Mouse (Mus musculus): ENCODE data around the gene 4932414N04Rik. TPM values are rescaled to one million over a fixed set of nuclear protein-coding genes. Genes with fewer than 3 reads are reported as not detected.
"Not testable (repeated sequence)": the region's sequence is repeated elsewhere in the genome, so short reads cannot be mapped to it uniquely, and the experiment has no call there.

4932414N04Rik gene
- not detected in 2 replicates for polyA plus RNA-seq (2014; fragmentation: Nextera tagmentation; extraction: Ambion mirVana)

DNA sequence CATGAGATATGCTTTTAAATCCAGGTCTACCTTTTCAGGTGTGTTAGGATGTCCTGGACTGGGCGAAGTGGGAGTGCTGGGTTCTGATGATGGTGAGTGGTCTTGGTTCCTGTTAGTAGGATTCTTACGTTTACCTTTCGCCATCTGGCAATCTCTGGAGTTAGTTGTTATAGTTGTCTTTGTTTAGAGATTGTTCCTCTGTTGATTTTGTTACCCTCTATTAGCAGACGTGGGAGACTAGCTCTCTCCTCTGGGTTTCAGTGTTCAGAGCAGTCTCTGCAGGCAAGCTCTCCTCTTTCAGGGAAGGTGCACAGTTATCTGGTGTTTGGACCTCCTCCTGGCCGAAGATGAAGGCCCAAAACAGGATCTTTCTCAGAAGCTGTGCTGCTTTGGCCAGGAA, at the start of gene 4932414N04Rik:
4932414N04Rik (plus strand) TSS at position 301 of the 400 bp plus-strand sequence.
- H3K27me3 ChIP-seq (replicated peaks; ENCODE audit: control insufficient read depth, insufficient read depth, low read length); H3K27ac ChIP-seq (ENCODE audit: low read depth); H3K9ac ChIP-seq (ENCODE audit: low read length); DNase-seq (ENCODE audit: low spot score); H3K4me3 ChIP-seq (ENCODE audit: low read depth, low read length); H3K4me2 ChIP-seq (ENCODE audit: low read length); H3K36me3 ChIP-seq (ENCODE audit: control insufficient read depth, insufficient read depth, low read length); H3K4me1 ChIP-seq (replicated peaks; ENCODE audit: control insufficient read depth, insufficient read depth, low read length); ATAC-seq (replicated peaks; ENCODE audit: low FRiP score, low TSS enrichment, low read depth); H3K9me3 ChIP-seq (ENCODE audit: control insufficient read depth, low read length): not testable (repeated sequence)
- WGBS = 33% methylated on average over 1 of the region's 5 CpGs

DNA sequence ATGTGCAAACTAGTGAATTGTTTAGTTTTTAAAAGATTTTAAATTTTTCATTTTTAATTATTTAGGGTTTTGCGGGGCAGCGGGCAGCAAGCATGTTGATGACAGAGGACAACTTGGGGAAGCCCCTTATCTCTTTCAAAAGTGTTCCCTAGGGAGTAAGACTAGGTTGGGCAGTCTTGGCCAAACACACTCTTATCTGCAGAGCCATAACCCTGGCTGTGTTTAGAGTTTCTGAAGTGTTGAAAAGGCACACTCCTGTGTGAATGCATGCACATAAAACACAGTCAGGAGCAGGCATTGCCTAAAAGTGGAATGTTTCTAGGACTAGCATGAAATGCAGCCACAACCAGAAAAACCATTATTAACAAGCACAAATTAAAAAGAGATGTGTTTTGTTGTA, 75.9 kb downstream of the 4932414N04Rik start:
- 55% methylated on average over 2 of the region's 2 CpGs for WGBS

DNA sequence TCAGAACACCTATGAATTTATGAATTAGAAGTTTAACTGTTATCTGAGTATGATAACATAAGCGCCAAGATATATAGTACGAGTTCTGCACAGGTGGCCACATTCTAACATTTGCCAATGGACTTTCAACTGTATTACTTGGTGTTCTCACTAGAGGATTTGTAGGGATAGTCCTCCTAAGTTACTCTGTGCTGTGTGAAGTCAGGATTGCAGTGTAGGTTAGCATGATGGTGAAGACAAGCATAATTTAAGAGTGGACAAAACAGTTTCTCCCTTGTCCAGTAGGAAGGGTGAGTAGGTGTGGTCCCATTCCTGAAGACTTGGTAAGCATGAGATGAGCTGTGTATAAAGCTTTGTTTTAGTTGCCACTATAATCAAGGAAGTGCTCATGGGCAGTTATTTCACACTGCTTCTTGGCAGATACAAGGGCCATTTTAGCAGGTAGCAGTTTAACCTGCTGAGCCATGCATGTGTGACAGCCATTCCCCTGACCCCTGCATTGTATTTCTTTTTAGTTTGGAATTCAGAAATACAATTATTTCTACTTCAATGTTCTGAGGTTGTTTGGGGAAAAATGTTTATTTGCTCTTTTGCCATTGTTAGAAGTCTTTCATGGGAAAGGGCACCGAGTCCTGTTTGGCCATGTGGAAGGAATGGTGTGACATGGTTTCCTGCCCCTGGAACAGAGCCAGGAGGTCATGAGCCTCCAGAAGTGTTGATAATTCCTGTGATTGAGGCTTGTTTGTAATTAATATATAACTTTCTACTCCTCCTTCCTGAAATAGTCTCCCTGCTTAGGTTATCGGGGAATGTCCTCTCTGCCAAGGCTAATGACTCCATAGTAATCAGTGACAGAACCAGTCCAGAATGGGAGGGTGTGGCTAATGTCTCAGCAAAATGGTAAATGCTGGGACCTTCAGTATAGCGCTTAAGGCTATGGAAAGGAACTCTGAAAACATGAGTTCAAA, 83.8 kb downstream of the 4932414N04Rik start:
- Histone ChIP-seq H3K36me3 (ENCODE audit: control insufficient read depth, insufficient read depth, low read length) (no peaks in the 10 kb centered on the region), H3K27me3 (replicated peaks; ENCODE audit: control insufficient read depth, insufficient read depth, low read length) (no peaks in the 10 kb centered on the region), H3K4me1 (replicated peaks; ENCODE audit: control insufficient read depth, insufficient read depth, low read length) (no peaks in the 10 kb centered on the region), H3K4me3 (ENCODE audit: low read depth, low read length) (no peak overlapping the region), H3K4me2 (ENCODE audit: low read length) (no peak overlapping the region), H3K27ac (ENCODE audit: low read depth) (no peak overlapping the region), H3K9ac (ENCODE audit: low read length) (no peak overlapping the region), H3K9me3 (ENCODE audit: control insufficient read depth, low read length) (no peaks in the 10 kb centered on the region)
- 70% methylated on average over 5 of the region's 5 CpGs for WGBS
- DNase-seq (ENCODE audit: low spot score) (no peak), ATAC-seq (replicated peaks; ENCODE audit: low FRiP score, low TSS enrichment, low read depth) (peak; percentile 72)

More for the DNA sequence above, 75.9 kb downstream of the 4932414N04Rik start:
- Histone ChIP-seq H3K9ac (ENCODE audit: low read length) (no peak overlapping the region), H3K9me3 (ENCODE audit: control insufficient read depth, low read length) (no peaks in the 10 kb centered on the region), H3K27ac (ENCODE audit: low read depth) (no peak overlapping the region), H3K4me2 (ENCODE audit: low read length) (no peak overlapping the region), H3K27me3 (replicated peaks; ENCODE audit: control insufficient read depth, insufficient read depth, low read length) (no peaks in the 10 kb centered on the region), H3K36me3 (ENCODE audit: control insufficient read depth, insufficient read depth, low read length) (no peaks in the 10 kb centered on the region), H3K4me1 (replicated peaks; ENCODE audit: control insufficient read depth, insufficient read depth, low read length) (no peaks in the 10 kb centered on the region), H3K4me3 (ENCODE audit: low read depth, low read length) (no peak overlapping the region)
- ATAC-seq (replicated peaks; ENCODE audit: low FRiP score, low TSS enrichment, low read depth) = peak; percentile 58; the same call in 1 of the 2 replicates
- no peak for DNase-seq (ENCODE audit: low spot score)

DNA sequence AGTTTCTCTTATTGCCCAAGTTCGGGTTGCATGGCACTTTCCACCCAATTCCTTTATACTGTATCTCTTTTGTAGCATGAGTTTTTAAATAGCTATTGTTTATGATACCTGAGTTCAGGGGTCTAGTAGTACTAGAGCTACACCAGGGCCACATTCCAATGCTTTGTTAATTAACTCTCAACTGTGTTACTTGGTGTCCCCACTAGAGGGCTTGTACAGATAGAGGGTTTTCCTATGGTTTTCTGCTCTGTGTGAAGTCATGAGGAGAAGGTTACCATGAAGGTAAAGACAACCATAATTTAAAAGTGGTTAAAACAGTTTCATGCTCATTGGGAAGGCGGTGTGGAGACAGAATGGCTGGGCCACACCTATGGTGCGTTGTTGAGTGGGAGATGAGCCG, 88.3 kb downstream of the 4932414N04Rik start:
- no peaks in the 10 kb centered on the region for H3K36me3 ChIP-seq (ENCODE audit: control insufficient read depth, insufficient read depth, low read length)
- WGBS = 79% methylated on average over 4 of the region's 4 CpGs

DNA sequence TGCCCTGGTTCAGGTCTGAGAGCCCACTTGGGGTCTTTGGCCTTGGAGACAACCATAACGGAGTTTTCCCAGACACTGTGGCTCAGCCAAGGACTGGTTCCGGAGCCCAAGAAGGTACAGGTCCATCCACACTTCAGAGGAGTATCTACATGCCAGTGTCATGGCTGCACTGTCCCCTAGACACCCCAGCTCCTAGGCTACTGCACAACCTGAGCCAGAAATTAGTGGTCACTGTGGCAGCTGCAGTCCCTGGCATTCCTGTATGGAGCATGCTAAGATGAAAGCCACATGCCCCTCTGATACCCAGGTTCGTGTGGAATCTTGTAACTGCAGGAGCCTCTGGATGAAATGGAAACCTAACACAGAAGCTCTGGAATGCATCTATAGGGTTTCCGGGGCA, 99.9 kb downstream of the 4932414N04Rik start:
- H3K4me2 ChIP-seq (ENCODE audit: low read length) = no peak overlapping the region
- WGBS = 72% methylated on average over 4 of the region's 4 CpGs
- H3K9me3 ChIP-seq (ENCODE audit: control insufficient read depth, low read length) = no peaks in the 10 kb centered on the region
- ATAC-seq (replicated peaks; ENCODE audit: low FRiP score, low TSS enrichment, low read depth) (no peak), DNase-seq (ENCODE audit: low spot score) (no peak)
- no peaks in the 10 kb centered on the region for H3K4me1 ChIP-seq (replicated peaks; ENCODE audit: control insufficient read depth, insufficient read depth, low read length)
- H3K9ac ChIP-seq (ENCODE audit: low read length) = no peak overlapping the region
- H3K27ac ChIP-seq (ENCODE audit: low read depth) = no peak overlapping the region
- H3K4me3 ChIP-seq (ENCODE audit: low read depth, low read length) = no peak overlapping the region
- H3K27me3 ChIP-seq (replicated peaks; ENCODE audit: control insufficient read depth, insufficient read depth, low read length) = no peaks in the 10 kb centered on the region
- H3K36me3 ChIP-seq (ENCODE audit: control insufficient read depth, insufficient read depth, low read length) = no peaks in the 10 kb centered on the region

More for the DNA sequence above, 88.3 kb downstream of the 4932414N04Rik start:
- no peak for ATAC-seq (replicated peaks; ENCODE audit: low FRiP score, low TSS enrichment, low read depth)
- Histone ChIP-seq H3K27ac (ENCODE audit: low read depth) (no peak overlapping the region), H3K9ac (ENCODE audit: low read length) (no peak overlapping the region), H3K9me3 (ENCODE audit: control insufficient read depth, low read length) (no peaks in the 10 kb centered on the region), H3K27me3 (replicated peaks; ENCODE audit: control insufficient read depth, insufficient read depth, low read length) (no peaks in the 10 kb centered on the region), H3K4me1 (replicated peaks; ENCODE audit: control insufficient read depth, insufficient read depth, low read length) (no peaks in the 10 kb centered on the region), H3K4me2 (ENCODE audit: low read length) (no peak overlapping the region), H3K4me3 (ENCODE audit: low read depth, low read length) (no peak overlapping the region)
- DNase-seq (ENCODE audit: low spot score) = no peak

DNA sequence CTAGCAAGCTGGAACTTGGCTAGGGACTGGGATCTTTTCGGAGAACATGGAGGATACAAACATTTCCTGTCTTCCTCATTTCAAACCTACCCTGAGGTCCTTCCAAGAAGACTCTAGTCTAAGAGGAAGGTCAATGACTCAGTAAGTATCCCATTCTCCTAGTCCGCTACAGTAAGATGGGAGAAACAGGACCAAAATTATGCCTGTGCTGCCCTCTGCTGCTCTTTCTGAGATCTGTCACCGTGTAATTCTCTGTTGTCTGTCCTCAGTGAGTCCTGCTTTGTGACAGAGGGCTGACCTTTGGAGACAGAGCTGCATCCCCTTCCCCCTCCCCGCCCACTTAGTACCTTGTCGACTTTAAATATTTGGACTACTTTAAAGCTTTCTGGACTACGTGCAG, 100.5 kb downstream of the 4932414N04Rik start:
- ATAC-seq (replicated peaks; ENCODE audit: low FRiP score, low TSS enrichment, low read depth) = no peak
- Histone ChIP-seq H3K9me3 (ENCODE audit: control insufficient read depth, low read length) (no peaks in the 10 kb centered on the region), H3K9ac (ENCODE audit: low read length) (no peak overlapping the region), H3K4me3 (ENCODE audit: low read depth, low read length) (no peak overlapping the region), H3K4me2 (ENCODE audit: low read length) (no peak overlapping the region), H3K4me1 (replicated peaks; ENCODE audit: control insufficient read depth, insufficient read depth, low read length) (no peaks in the 10 kb centered on the region), H3K27me3 (replicated peaks; ENCODE audit: control insufficient read depth, insufficient read depth, low read length) (no peaks in the 10 kb centered on the region), H3K27ac (ENCODE audit: low read depth) (no peak overlapping the region), H3K36me3 (ENCODE audit: control insufficient read depth, insufficient read depth, low read length) (no peaks in the 10 kb centered on the region)
- WGBS = 14% methylated on average over 6 of the region's 6 CpGs
- no peak for DNase-seq (ENCODE audit: low spot score)

DNA sequence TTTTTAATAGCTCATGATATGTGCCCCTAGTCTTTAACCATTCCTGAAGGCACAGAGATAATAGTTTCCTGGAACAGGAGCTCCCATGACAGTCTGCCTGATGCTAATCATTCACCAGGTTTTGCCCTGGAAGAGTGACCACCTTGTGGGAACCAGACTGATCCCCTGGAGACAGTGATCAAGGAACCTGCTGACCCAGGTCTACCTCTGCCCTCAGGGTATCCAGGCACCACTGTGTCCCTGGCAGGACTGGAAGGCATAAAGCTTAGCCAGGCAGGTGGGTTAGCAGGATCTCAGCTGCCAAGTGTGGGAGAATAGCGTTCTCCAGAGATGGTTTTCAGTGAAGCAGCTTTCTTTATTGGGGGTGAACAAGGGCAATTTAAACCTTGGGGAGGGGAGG, 109.1 kb downstream of the 4932414N04Rik start:
- no peaks in the 10 kb centered on the region for H3K27me3 ChIP-seq (replicated peaks; ENCODE audit: control insufficient read depth, insufficient read depth, low read length)
- no peaks in the 10 kb centered on the region for H3K9me3 ChIP-seq (ENCODE audit: control insufficient read depth, low read length)
- DNase-seq (ENCODE audit: low spot score) (no peak), ATAC-seq (replicated peaks; ENCODE audit: low FRiP score, low TSS enrichment, low read depth) (no peak)
- H3K4me1 ChIP-seq (replicated peaks; ENCODE audit: control insufficient read depth, insufficient read depth, low read length) = no peaks in the 10 kb centered on the region
- 57% methylated on average over 1 of the region's 1 CpGs for WGBS
- H3K27ac ChIP-seq (ENCODE audit: low read depth) = no peak overlapping the region
- H3K36me3 ChIP-seq (ENCODE audit: control insufficient read depth, insufficient read depth, low read length) = no peaks in the 10 kb centered on the region
- no peak overlapping the region for H3K4me3 ChIP-seq (ENCODE audit: low read depth, low read length)
- no peak overlapping the region for H3K4me2 ChIP-seq (ENCODE audit: low read length)
- H3K9ac ChIP-seq (ENCODE audit: low read length) = no peak overlapping the region

DNA sequence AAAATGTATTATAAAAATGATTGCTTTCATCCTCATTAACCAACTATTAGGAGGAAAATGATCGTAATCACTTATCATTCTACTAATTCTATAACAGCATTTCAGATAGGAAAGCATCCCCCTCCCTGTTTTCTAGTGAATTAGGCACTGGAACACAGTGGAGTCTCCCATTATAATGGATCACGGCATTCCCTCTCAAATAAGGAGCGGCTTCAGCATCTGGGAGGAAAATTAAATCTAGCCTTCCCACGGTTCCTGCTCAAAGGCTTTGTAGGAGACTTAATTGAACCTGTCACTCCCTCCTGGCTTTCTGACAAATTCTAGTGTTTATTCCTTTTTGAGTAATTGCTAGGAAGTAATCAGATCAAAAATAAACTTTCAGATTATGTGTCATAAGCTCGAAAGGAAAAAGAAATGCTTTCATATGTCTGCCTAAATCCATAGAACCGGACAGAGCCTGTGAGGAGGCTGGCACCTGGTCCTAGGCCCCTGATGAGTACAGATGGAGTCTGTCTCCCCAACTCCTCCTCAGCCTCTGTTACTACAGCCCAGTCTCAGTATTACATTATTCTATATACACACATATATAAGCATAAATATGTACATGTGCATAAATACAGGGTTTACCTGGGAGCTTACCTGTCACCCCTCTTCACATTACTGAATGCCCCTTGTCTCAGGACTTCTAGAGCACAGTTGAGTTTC, 111.1 kb downstream of the 4932414N04Rik start:
- DNase-seq (ENCODE audit: low spot score) = no peak
- no peak for ATAC-seq (replicated peaks; ENCODE audit: low FRiP score, low TSS enrichment, low read depth)
- no peaks in the 10 kb centered on the region for H3K4me1 ChIP-seq (replicated peaks; ENCODE audit: control insufficient read depth, insufficient read depth, low read length)

More for the DNA sequence above, 111.1 kb downstream of the 4932414N04Rik start:
- no peak overlapping the region for H3K4me3 ChIP-seq (ENCODE audit: low read depth, low read length)
- no peaks in the 10 kb centered on the region for H3K27me3 ChIP-seq (replicated peaks; ENCODE audit: control insufficient read depth, insufficient read depth, low read length)
- H3K9me3 ChIP-seq (ENCODE audit: control insufficient read depth, low read length) = no peaks in the 10 kb centered on the region
- no peak overlapping the region for H3K9ac ChIP-seq (ENCODE audit: low read length)
- no peak overlapping the region for H3K27ac ChIP-seq (ENCODE audit: low read depth)
- no peaks in the 10 kb centered on the region for H3K36me3 ChIP-seq (ENCODE audit: control insufficient read depth, insufficient read depth, low read length)
- WGBS = 78% methylated on average over 6 of the region's 6 CpGs
- no peak overlapping the region for H3K4me2 ChIP-seq (ENCODE audit: low read length)
